Mouse (Mus musculus) kidney, embryonic 14.5 days (tissue): Measurements from ENCODE around the gene 4930558K02Rik. TPM values are rescaled to one million over a fixed set of nuclear protein-coding genes. Genes with fewer than 3 reads are reported as not detected.

Source experiments
- ATAC-seq: fragments of 200-750 bp; cut with Nextera tagmentation; 2 replicates; pipeline ENCODE4 v1.8.0; 2017; ENCODE audit warnings: moderate number of reproducible peaks, mild to moderate bottlenecking, moderate TSS enrichment, moderate library complexity; ENCODE audit not compliant: low FRiP score, low TSS enrichment
- H3K27ac ChIP-seq: fragments of 300-500 bp; sonication (generic); 2 replicates; pipeline ENCODE4 v1.5.1; 2014; ENCODE audit warnings: low read depth, mild to moderate bottlenecking, low read length, moderate library complexity, mixed read lengths
- H3K27me3 ChIP-seq: fragments of 300-500 bp; sonication (generic); 2 replicates; pipeline ENCODE4 v1.6.1; 2014; ENCODE audit warnings: mild to moderate bottlenecking, low read length; ENCODE audit not compliant: control insufficient read depth, insufficient read depth
- H3K36me3 ChIP-seq: fragments of 300-500 bp; sonication (generic); 2 replicates; pipeline ENCODE4 v1.6.1; 2014; ENCODE audit warnings: low read length, mixed read lengths; ENCODE audit not compliant: control insufficient read depth, insufficient read depth
- H3K4me1 ChIP-seq: fragments of 300-500 bp; sonication (generic); 2 replicates; pipeline ENCODE4 v1.6.1; 2014; ENCODE audit warnings: low read length, mixed read lengths; ENCODE audit not compliant: control insufficient read depth, insufficient read depth
- H3K4me2 ChIP-seq: fragments of 300-500 bp; sonication (generic); replicated peaks from 2 replicates; pipeline ENCODE4 v1.6.1; 2014; ENCODE audit warnings: low read depth, mild to moderate bottlenecking, low read length
- H3K4me3 ChIP-seq: fragments of 300-500 bp; sonication (generic); 2 replicates; pipeline ENCODE4 v1.5.1; 2014; ENCODE audit warnings: mild to moderate bottlenecking, low read length
- H3K9ac ChIP-seq: fragments of 300-500 bp; sonication (generic); 2 replicates; pipeline ENCODE4 v1.6.1; 2014; ENCODE audit warnings: low read depth, mild to moderate bottlenecking, low read length, moderate library complexity
- H3K9me3 ChIP-seq: fragments of 300-500 bp; sonication (generic); 2 replicates; pipeline ENCODE4 v1.6.1; 2016; ENCODE audit warnings: low read length; ENCODE audit not compliant: control insufficient read depth
- WGBS: fragments of 180-500 bp; shearing (Covaris S2); extraction: QIAGEN DNeasy Blood & Tissue Kit; methylation state at CpG from one replicate; pipeline ENCODE4 v1.1.7; 2014; 5-methylcytosine and 5-hydroxymethylcytosine counted together
- polyA plus RNA-seq: library from polyadenylated mRNA; unstranded; fragments of >200 nt; fragmentation: Nextera tagmentation; extraction: Ambion mirVana; gene quantifications from 2 replicates; pipeline ENCODE4 v1.2.1, GENCODE M21; 2014

Gene 4930558K02Rik
- polyA plus RNA-seq, 1 experiment from 2014 or later, result not detected

DNA sequence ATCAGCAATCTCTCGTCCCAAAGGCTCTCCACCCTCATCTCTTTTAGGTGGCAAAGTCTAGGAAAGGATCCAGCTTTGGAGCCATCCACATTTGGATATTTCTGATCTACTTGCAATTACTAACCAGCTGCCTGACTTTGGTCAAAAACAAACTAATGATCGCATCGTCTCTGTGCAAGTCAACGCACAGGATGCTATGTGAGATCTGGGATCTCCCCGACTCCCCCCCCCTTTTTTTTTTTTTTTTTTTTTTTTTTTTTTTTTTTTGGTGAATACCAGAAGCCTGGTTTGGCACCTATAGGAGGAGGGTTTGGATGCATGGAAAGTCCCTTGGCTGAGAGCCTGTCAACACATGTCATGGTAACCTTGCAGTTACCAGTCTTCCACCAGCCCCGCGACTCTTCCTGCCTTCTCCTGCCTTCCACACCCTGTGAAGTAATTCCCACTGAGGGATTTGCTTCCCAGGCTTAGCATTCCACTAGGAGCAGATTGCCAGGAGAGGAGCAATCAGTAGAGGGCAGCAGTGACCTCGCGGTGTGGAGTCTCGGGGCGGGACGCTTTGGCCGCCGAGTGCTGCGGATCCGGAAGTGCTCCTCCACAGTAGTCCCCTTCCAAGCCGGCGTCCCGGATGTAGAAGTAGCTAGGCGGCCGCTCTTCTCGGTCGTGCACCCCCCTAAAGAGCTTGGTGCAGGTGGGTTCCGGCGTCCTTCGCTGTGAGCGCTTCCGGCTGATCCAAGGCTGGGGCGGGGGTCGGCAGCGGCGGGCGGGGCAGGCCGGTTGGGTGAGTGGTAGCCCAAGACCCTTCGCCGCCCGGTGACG lies 10.6 kb downstream of the 4930558K02Rik start, which contains the start of gene Pigc:
TSS of gene Pigc (plus strand) at position 598 of the 819 bp plus-strand sequence.
- WGBS, result 3% methylated on average over 38 of the region's 38 CpGs
- H3K4me3 ChIP-seq, result peak within 1 kb of the TSS; percentile 57
- peak within 1 kb of the TSS; percentile 60 for H3K4me2 ChIP-seq
- H3K9me3 ChIP-seq, result no peaks in the 10 kb centered on the region
- H3K27me3 ChIP-seq, result no peaks in the 10 kb centered on the region
- H3K4me1 ChIP-seq, result peaks cover 3% of the 10 kb centered on the region
- no peaks in the 10 kb centered on the region; the same call in 1 of the 2 replicates for H3K36me3 ChIP-seq
- H3K9ac ChIP-seq, result peak within 1 kb of the TSS; percentile 65
- ATAC-seq, result peak; percentile 97
- peak within 1 kb of the TSS; percentile 53; the same call in 1 of the 2 replicates for H3K27ac ChIP-seq

DNA sequence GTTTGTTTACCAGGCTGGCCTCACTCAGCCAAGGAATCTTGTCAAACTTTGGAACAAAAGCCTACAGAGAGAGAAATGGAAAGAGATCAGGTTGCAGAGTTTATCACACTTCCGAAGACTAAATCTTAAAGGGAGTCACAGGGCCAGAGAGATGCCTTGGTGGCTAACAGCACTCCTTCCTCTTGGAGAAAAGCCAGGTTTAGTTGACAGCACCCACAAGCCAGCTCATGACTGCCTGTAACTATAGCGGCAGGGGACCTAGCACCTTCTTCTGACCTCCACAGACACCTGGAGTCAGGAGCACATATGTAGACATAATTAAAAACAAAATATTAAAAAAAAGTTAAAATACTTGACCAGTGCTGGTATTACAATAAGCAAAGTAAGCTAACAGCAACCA lies 11.5 kb downstream of the 4930558K02Rik start:
- Histone ChIP-seq H3K4me3 (no peak overlapping the region), H3K4me1 (peaks cover 2% of the 10 kb centered on the region; the same call in 1 of the 2 replicates), H3K27ac (no peak overlapping the region), H3K9ac (no peak overlapping the region), H3K9me3 (no peaks in the 10 kb centered on the region), H3K4me2 (no peak overlapping the region), H3K36me3 (no peaks in the 10 kb centered on the region; the same call in 1 of the 2 replicates), H3K27me3 (no peaks in the 10 kb centered on the region)
- 72% methylated on average over 2 of the region's 2 CpGs for WGBS
- no peak for ATAC-seq

DNA sequence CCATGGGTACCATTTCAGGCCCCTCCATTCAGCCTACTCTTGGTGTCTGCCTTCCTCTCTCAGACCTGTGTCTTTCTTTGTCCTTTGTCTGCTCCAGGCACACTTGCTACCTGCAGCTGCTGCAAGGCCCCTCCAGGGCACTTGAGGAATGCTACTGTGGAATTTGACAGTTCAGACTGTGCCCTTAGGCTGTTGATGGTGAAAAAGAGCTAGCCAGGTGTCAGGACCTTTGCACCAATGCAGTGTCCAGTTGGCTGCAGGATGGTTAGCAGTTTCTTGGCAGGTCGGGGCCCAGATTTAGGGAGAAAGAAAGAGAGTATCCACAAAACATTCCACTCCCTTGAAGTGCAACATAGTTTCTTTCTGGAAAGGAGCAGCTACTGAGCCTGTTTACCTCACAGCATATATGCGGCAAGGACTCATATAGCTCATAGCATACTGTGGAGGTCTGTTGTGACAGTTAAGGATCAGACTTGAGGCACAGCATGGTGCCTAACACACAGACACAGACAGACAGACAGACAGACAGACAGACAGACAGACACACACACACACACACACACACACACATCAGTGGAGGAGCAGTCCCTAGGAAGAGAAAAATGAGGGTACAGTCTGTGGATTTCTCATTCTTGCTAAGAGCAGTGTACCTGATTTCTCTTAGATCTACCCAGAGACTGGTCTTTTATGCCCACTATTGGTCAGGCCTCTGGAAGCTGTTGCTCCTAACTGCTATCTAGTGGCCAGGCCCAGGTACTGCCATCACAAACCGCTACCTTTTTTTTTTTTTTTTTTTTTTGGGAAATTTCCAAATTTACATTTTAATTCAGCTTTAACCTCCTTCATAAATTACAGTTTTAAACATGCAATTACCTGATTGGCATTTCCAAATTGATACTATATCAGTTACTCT lies 16.7 kb downstream of the 4930558K02Rik start:
- H3K27me3 ChIP-seq, result no peaks in the 10 kb centered on the region
- ATAC-seq, result peak; percentile 69
- peaks cover 3% of the 10 kb centered on the region; the same call in 1 of the 2 replicates for H3K4me1 ChIP-seq
- no peak overlapping the region for H3K4me3 ChIP-seq
- no peak overlapping the region for H3K4me2 ChIP-seq
- H3K27ac ChIP-seq, result no peak overlapping the region
- no peak overlapping the region for H3K9ac ChIP-seq
- H3K36me3 ChIP-seq, result no peaks in the 10 kb centered on the region
- H3K9me3 ChIP-seq, result no peaks in the 10 kb centered on the region
- WGBS, result 52% methylated on average over 3 of the region's 3 CpGs

DNA sequence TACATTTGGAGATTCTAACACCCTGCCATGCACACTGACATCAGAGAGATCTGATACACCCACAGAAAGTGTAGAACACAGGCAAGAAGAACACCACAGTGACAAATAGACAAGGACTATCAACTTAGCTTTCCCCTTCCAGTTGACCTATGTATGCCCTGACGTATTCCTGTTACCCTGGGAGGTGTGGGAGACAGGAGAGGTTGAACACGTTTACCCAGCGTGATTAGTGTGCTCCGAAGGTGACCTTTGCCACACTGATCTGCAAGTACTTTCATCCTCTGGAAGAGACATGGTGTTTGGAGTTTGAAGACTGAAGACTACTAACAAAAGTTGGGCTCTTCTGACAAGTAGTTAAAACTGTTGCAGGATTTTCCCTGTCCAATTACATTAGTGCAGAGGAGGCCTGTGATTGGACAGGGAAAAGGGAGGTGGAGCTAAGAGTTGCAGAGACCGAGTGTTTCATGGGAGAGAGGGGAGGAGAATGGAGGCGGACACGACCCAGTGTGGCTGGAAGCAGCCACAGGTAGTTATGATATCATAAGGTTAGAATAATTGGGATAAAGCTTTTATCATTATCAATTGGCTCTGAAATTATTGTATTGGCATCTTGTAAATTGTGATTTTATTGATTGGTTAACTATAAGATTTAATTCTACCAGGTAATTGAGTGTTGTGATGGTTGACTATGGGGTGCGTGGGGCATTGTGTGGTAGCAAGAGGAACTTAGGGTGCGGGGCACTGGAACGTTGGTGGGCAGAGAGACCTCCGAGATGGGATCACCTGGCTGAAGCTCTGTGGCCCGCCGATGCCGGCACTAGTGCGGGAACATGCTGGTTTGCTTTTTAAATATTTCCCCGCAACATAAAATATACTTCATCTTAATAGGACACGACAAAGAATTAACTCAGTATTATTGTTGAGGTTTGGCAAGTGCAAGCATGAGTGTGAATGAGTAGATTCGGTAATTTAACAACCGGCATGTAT lies 21.2 kb downstream of the 4930558K02Rik start:
- Histone ChIP-seq H3K9me3 (no peaks in the 10 kb centered on the region), H3K4me2 (no peak overlapping the region), H3K4me3 (no peak overlapping the region), H3K27ac (no peak overlapping the region), H3K9ac (no peak overlapping the region), H3K27me3 (no peaks in the 10 kb centered on the region), H3K4me1 (peaks cover 3% of the 10 kb centered on the region; the same call in 1 of the 2 replicates), H3K36me3 (no peaks in the 10 kb centered on the region)
- WGBS, result 75% methylated on average over 19 of the region's 19 CpGs
- no peak for ATAC-seq

DNA sequence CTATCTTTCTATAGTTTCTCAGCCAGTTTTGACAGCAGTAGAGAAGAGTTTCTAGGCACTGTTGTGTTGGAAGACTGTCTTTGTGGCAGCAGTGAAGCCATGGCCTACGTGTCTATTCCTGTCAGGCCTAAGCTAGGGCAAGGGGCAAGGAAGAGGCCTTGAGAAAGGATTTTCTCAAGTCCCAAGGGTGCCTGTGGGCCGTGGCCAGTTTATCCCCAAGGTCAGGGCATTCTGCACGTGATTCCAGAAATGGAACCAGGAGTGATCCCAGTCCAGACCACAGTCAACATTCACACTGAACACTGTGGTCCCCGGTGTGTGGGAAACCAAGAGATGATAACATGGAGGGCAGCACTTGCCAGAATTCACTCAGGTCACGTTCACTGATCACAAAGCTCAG lies 23.6 kb downstream of the 4930558K02Rik start:
- Histone ChIP-seq H3K9ac (no peak overlapping the region), H3K9me3 (no peaks in the 10 kb centered on the region), H3K4me2 (no peak overlapping the region), H3K27ac (no peak overlapping the region), H3K36me3 (no peaks in the 10 kb centered on the region), H3K27me3 (no peaks in the 10 kb centered on the region), H3K4me1 (no peaks in the 10 kb centered on the region), H3K4me3 (no peak overlapping the region)
- no peak for ATAC-seq
- WGBS, result 69% methylated on average over 5 of the region's 5 CpGs

DNA sequence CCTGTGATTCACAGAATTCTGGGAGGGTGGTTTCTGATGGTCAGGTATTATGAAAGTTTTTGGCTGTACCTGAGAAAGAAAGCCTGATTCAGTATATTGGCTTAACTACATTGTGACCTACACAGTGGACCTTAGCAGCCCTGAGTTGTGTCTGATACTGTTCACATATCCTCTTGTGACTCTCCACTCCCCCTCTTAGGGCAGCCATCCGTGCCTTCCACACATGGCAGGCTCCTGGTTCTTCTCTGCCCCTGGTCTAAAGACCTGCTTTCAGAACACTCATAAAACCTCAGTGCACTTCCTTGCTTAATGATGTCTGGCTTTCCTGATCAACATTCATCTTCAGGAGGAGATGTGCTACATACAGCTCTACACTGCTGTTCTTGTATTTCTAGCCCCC lies 26.8 kb downstream of the 4930558K02Rik start:
- WGBS, result 9% methylated on average over 1 of the region's 1 CpGs
- Histone ChIP-seq H3K4me3 (no peak overlapping the region), H3K9me3 (no peaks in the 10 kb centered on the region), H3K36me3 (no peaks in the 10 kb centered on the region), H3K9ac (no peak overlapping the region), H3K27me3 (no peaks in the 10 kb centered on the region), H3K4me1 (no peaks in the 10 kb centered on the region), H3K4me2 (no peak overlapping the region), H3K27ac (no peak overlapping the region)
- ATAC-seq, result peak; percentile 95

DNA sequence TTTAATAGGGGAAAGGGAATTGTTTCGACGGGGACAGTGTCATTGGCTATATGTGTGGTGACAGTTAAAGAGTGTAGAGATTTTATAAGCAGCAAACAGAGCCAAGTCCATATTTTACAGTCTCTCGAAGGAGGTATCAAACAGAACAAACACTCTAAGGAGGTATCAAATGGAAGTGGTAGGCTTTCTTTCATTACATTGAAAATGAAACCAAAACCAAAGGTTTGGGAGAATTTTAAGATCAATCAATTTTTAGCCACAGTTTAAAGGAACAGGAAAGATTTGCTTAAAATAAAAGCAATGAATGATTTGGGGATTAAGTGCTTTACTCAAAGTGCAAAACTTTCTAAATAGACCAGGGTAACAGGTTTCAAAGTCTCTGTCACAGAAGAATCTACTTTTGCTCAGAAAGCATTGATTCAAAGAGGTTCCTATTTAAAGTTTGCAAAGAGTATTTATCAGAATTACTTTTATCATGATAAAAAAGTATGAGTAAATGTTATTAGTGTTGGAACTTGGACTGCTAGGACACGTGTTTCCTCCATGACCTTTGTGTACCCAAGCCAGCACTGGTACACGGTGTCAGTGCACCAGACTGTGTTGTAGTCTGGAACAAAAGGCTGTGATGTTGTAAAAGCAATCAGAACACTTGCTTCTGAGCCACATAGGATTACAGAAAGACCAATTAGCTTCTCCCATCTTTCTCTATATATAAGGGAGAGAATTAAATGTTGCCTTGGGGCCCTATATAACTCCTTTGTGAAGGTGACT lies 28.2 kb downstream of the 4930558K02Rik start:
- no peak overlapping the region for H3K9ac ChIP-seq
- H3K4me2 ChIP-seq, result no peak overlapping the region
- H3K36me3 ChIP-seq, result no peaks in the 10 kb centered on the region
- WGBS, result 74% methylated on average over 5 of the region's 5 CpGs
- H3K27ac ChIP-seq, result no peak overlapping the region
- H3K4me3 ChIP-seq, result no peak overlapping the region
- ATAC-seq, result no peak
- no peaks in the 10 kb centered on the region for H3K9me3 ChIP-seq
- no peaks in the 10 kb centered on the region for H3K4me1 ChIP-seq
- no peaks in the 10 kb centered on the region for H3K27me3 ChIP-seq

DNA sequence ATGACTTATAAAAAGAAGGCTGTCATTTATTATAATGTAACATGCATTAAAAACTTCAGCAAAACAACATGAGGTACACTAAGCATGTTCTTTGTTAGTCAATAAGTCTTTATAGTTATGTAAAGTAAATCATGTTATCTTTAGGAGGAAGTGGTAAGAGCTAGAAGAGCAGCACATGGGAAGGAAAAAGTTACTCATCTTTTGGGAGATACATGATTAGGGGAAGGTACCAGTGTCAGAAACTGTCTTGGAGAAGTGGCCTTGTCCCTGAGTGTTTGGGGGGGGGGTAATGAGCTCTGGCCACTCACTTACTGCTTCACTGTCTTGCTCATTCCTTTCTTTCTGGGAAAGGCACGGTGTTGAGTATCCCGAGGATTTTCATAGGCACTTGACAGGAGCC lies 37.4 kb downstream of the 4930558K02Rik start:
- no peak for ATAC-seq
- Histone ChIP-seq H3K27ac (no peak overlapping the region), H3K36me3 (no peaks in the 10 kb centered on the region), H3K27me3 (no peaks in the 10 kb centered on the region), H3K4me1 (no peaks in the 10 kb centered on the region), H3K9me3 (no peaks in the 10 kb centered on the region), H3K4me2 (no peak overlapping the region), H3K9ac (no peak overlapping the region), H3K4me3 (no peak overlapping the region)
- WGBS, result 87% methylated on average over 2 of the region's 2 CpGs
